Mouse (Mus musculus): ENCODE measurements around the gene Rps6ka5.

GRCm38 (mm10) chr12:100724182-100724581 lies 2.6 kb downstream of the Rps6ka5 start:
- TF ChIP-seq CTCF (IDR thresholded peaks at IDR 0.05; ENCODE audit: extremely low read depth, insufficient read depth, insufficient read length, insufficient replicate concordance): no peak
- no peak for TF ChIP-seq POLR2A (IDR thresholded peaks at IDR 0.05; ENCODE audit: low read depth, low read length)
